Mouse (Mus musculus): ENCODE results near the gene Hao2.

Hao2 gene

GRCm38 (mm10) chr3:98893057-98893772 lies at the start of gene Hao2:
Hao2 (minus strand) TSS chr3:98893239.
- no peak for DNase-seq (ENCODE audit: low spot score in 2 of 2)

- DNase-seq (ENCODE audit: low spot score in 2 of 2): no peak
Observed at GRCm38 (mm10) chr3:98941601-98942000, 48.6 kb upstream of the Hao2 start.

GRCm38 (mm10) chr3:98941066-98941551 lies 48.1 kb upstream of the Hao2 start:
- DNase-seq (ENCODE audit: low spot score in 2 of 2): peak in 1 of 2 experiments; percentile 3

- no peak for DNase-seq (ENCODE audit: low spot score in 2 of 2)
Observed at GRCm38 (mm10) chr3:98940225-98940624, 47.2 kb upstream of the Hao2 start.

GRCm38 (mm10) chr3:98936446-98936845 lies 43.4 kb upstream of the Hao2 start:
- no peak for DNase-seq (ENCODE audit: low spot score in 2 of 2)

- DNase-seq (ENCODE audit: low spot score in 2 of 2): no peak
Observed at GRCm38 (mm10) chr3:98934601-98935000, 41.6 kb upstream of the Hao2 start.

- no peak for DNase-seq (ENCODE audit: low spot score in 2 of 2)
Observed at GRCm38 (mm10) chr3:98934041-98934440, 41.0 kb upstream of the Hao2 start.

GRCm38 (mm10) chr3:98932421-98932820 lies 39.4 kb upstream of the Hao2 start:
- no peak for DNase-seq (ENCODE audit: low spot score in 2 of 2)

- DNase-seq (ENCODE audit: low spot score in 2 of 2): no peak
Observed at GRCm38 (mm10) chr3:98931836-98932235, 38.8 kb upstream of the Hao2 start.

GRCm38 (mm10) chr3:98920417-98920816 lies 27.4 kb upstream of the Hao2 start:
- DNase-seq (ENCODE audit: low spot score in 2 of 2): no peak

- DNase-seq (ENCODE audit: low spot score in 2 of 2): no peak
Observed at GRCm38 (mm10) chr3:98917260-98917659, 24.2 kb upstream of the Hao2 start.

GRCm38 (mm10) chr3:98916856-98917255 lies 23.8 kb upstream of the Hao2 start:
- no peak for DNase-seq (ENCODE audit: low spot score in 2 of 2)

GRCm38 (mm10) chr3:98915659-98916058 lies 22.6 kb upstream of the Hao2 start:
- DNase-seq (ENCODE audit: low spot score in 2 of 2): peak; percentile 63 to 71

- no peak for DNase-seq (ENCODE audit: low spot score in 2 of 2)
Observed at GRCm38 (mm10) chr3:98913591-98913990, 20.6 kb upstream of the Hao2 start.

- no peak for DNase-seq (ENCODE audit: low spot score in 2 of 2)
Observed at GRCm38 (mm10) chr3:98897606-98898005, 4.6 kb upstream of the Hao2 start.

- DNase-seq (ENCODE audit: low spot score in 2 of 2): no peak
Observed at GRCm38 (mm10) chr3:98895071-98895601, 2.1 kb upstream of the Hao2 start.

- no peak for DNase-seq (ENCODE audit: low spot score in 2 of 2)
Observed at GRCm38 (mm10) chr3:98890430-98890829, 2.6 kb downstream of the Hao2 start.

- DNase-seq (ENCODE audit: low spot score in 2 of 2): no peak
Observed at GRCm38 (mm10) chr3:98888206-98888605, 4.8 kb downstream of the Hao2 start.

GRCm38 (mm10) chr3:98880831-98881230 lies 12.2 kb downstream of the Hao2 start:
- DNase-seq (ENCODE audit: low spot score in 2 of 2): no peak

- no peak for DNase-seq (ENCODE audit: low spot score in 2 of 2)
Observed at GRCm38 (mm10) chr3:98880216-98880615, 12.8 kb downstream of the Hao2 start.

- no peak for DNase-seq (ENCODE audit: low spot score in 2 of 2)
Observed at GRCm38 (mm10) chr3:98868219-98868618, 24.8 kb downstream of the Hao2 start.

- DNase-seq (ENCODE audit: low spot score in 2 of 2): no peak
Observed at GRCm38 (mm10) chr3:98862800-98863199, 30.2 kb downstream of the Hao2 start.

GRCm38 (mm10) chr3:98859576-98859975 lies 33.5 kb downstream of the Hao2 start, which contains the start of gene Hsd3b1:
Hsd3b1 (minus strand) TSS chr3:98859794.
- no peak for DNase-seq (ENCODE audit: low spot score in 2 of 2)

All from cerebellum, postnatal 4 days (tissue).